Mouse (Mus musculus): ENCODE measurements around the gene Tor3a. TPM values are rescaled to one million over a fixed set of nuclear protein-coding genes. Genes with fewer than 3 reads are reported as not detected.

The Tor3a gene
- 7.2 and 7.5 TPM in 2 replicates for polyA plus RNA-seq (2016; fragmentation: Nextera tagmentation; extraction: Ambion mirVana)

GRCm38 (mm10) chr1:156674195-156675000, at the start of gene Tor3a:
Gene Tor3a, minus strand, starts transcription at chr1:156674356.
- no peaks in the 10 kb centered on the region for H3K9me3 ChIP-seq
- H3K4me3 ChIP-seq = peak within 1 kb of the TSS; percentile 63
- WGBS = 8% methylated on average over 37 of the region's 37 CpGs
- peak within 1 kb of the TSS; percentile 81 for H3K27ac ChIP-seq
- H3K4me1 ChIP-seq (replicated peaks) = peaks cover 27% of the 10 kb centered on the region
- peaks cover under 1% of the 10 kb centered on the region; the same call in 1 of the 2 replicates for H3K36me3 ChIP-seq
- DNase-seq (ENCODE audit: low spot score) = peak; percentile 75
- peaks cover 29% of the 10 kb centered on the region for H3K27me3 ChIP-seq (ENCODE audit: insufficient read depth, poor library complexity, severe bottlenecking)

- Histone ChIP-seq H3K27me3 (ENCODE audit: insufficient read depth, poor library complexity, severe bottlenecking) (peaks cover 27% of the 10 kb centered on the region), H3K4me3 (no peak overlapping the region), H3K9me3 (no peaks in the 10 kb centered on the region), H3K4me1 (replicated peaks) (peaks cover 25% of the 10 kb centered on the region), H3K36me3 (no peaks in the 10 kb centered on the region), H3K27ac (no peak overlapping the region)
- WGBS = 61% methylated on average over 6 of the region's 6 CpGs
- DNase-seq (ENCODE audit: low spot score) = no peak
These were observed 47.9 kb upstream of the Tor3a start for GRCm38 (mm10) chr1:156722089-156722488.

GRCm38 (mm10) chr1:156720046-156720445, 45.9 kb upstream of the Tor3a start:
- no peak for DNase-seq (ENCODE audit: low spot score)
- Histone ChIP-seq H3K36me3 (peaks cover 9% of the 10 kb centered on the region), H3K4me3 (peak overlapping the region; percentile 94; the same call in 1 of the 2 replicates), H3K27me3 (ENCODE audit: insufficient read depth, poor library complexity, severe bottlenecking) (peaks cover 27% of the 10 kb centered on the region), H3K4me1 (replicated peaks) (peaks cover 25% of the 10 kb centered on the region), H3K9me3 (no peaks in the 10 kb centered on the region), H3K27ac (no peak overlapping the region)
- 51% methylated on average over 4 of the region's 4 CpGs for WGBS

- H3K4me3 ChIP-seq = peak within 1 kb of the TSS; percentile 94
- H3K36me3 ChIP-seq = peaks cover 14% of the 10 kb centered on the region
- 2% methylated on average over 46 of the region's 47 CpGs for WGBS
- DNase-seq (ENCODE audit: low spot score) = peak; percentile 96
- H3K27ac ChIP-seq = peak within 1 kb of the TSS; percentile 96
- no peaks in the 10 kb centered on the region for H3K9me3 ChIP-seq
- H3K4me1 ChIP-seq (replicated peaks) = peaks cover 25% of the 10 kb centered on the region
- peaks cover 27% of the 10 kb centered on the region for H3K27me3 ChIP-seq (ENCODE audit: insufficient read depth, poor library complexity, severe bottlenecking)
These were observed 45.0 kb upstream of the Tor3a start, which contains the start of gene Fam20b for GRCm38 (mm10) chr1:156718950-156719805. Gene Fam20b, minus strand, starts transcription at chr1:156719086.

GRCm38 (mm10) chr1:156718286-156718949, 44.3 kb upstream of the Tor3a start:
- peaks cover 25% of the 10 kb centered on the region for H3K4me1 ChIP-seq (replicated peaks)
- WGBS = under 1% methylated on average over 62 of the region's 73 CpGs
- H3K27me3 ChIP-seq (ENCODE audit: insufficient read depth, poor library complexity, severe bottlenecking) = peaks cover 27% of the 10 kb centered on the region
- H3K4me3 ChIP-seq = peak overlapping the region; percentile 94
- H3K9me3 ChIP-seq = no peaks in the 10 kb centered on the region
- H3K27ac ChIP-seq = peak overlapping the region; percentile 96
- peak; percentile 85 for DNase-seq (ENCODE audit: low spot score)
- peaks cover 14% of the 10 kb centered on the region for H3K36me3 ChIP-seq

- WGBS = 18% methylated on average over 13 of the region's 13 CpGs
These were observed 43.7 kb upstream of the Tor3a start for GRCm38 (mm10) chr1:156717751-156718285.

GRCm38 (mm10) chr1:156716681-156717080, 42.5 kb upstream of the Tor3a start:
- Histone ChIP-seq H3K9me3 (no peaks in the 10 kb centered on the region), H3K27ac (no peak overlapping the region), H3K36me3 (peaks cover 14% of the 10 kb centered on the region), H3K27me3 (ENCODE audit: insufficient read depth, poor library complexity, severe bottlenecking) (peaks cover 22% of the 10 kb centered on the region), H3K4me1 (replicated peaks) (peaks cover 25% of the 10 kb centered on the region), H3K4me3 (no peak overlapping the region)
- 91% methylated on average over 6 of the region's 6 CpGs for WGBS
- DNase-seq (ENCODE audit: low spot score) = no peak

More at GRCm38 (mm10) chr1:156717751-156718285, 43.7 kb upstream of the Tor3a start:
- Histone ChIP-seq H3K27me3 (ENCODE audit: insufficient read depth, poor library complexity, severe bottlenecking) (peaks cover 27% of the 10 kb centered on the region), H3K4me3 (peak overlapping the region; percentile 94), H3K27ac (peak overlapping the region; percentile 96), H3K4me1 (replicated peaks) (peaks cover 25% of the 10 kb centered on the region), H3K36me3 (peaks cover 14% of the 10 kb centered on the region), H3K9me3 (no peaks in the 10 kb centered on the region)
- no peak for DNase-seq (ENCODE audit: low spot score)

- no peaks in the 10 kb centered on the region for H3K27me3 ChIP-seq (ENCODE audit: insufficient read depth, poor library complexity, severe bottlenecking)
- peaks cover 11% of the 10 kb centered on the region for H3K36me3 ChIP-seq
- 0 out of 2 replicates have a peak, but pooled peaks cover 13% of the 10 kb centered on the region for H3K4me1 ChIP-seq (replicated peaks)
- H3K4me3 ChIP-seq = no peak overlapping the region
- no peaks in the 10 kb centered on the region for H3K9me3 ChIP-seq
- no peak for DNase-seq (ENCODE audit: low spot score)
- no peak overlapping the region for H3K27ac ChIP-seq
- WGBS = 78% methylated on average over 10 of the region's 10 CpGs
These were observed 36.4 kb upstream of the Tor3a start for GRCm38 (mm10) chr1:156710472-156711098.

GRCm38 (mm10) chr1:156708672-156709071, 34.5 kb upstream of the Tor3a start:
- Histone ChIP-seq H3K4me1 (replicated peaks) (0 out of 2 replicates have a peak, but pooled peaks cover 13% of the 10 kb centered on the region), H3K27me3 (ENCODE audit: insufficient read depth, poor library complexity, severe bottlenecking) (no peaks in the 10 kb centered on the region), H3K9me3 (no peaks in the 10 kb centered on the region), H3K4me3 (no peak overlapping the region), H3K36me3 (peaks cover 24% of the 10 kb centered on the region), H3K27ac (no peak overlapping the region)
- no peak for DNase-seq (ENCODE audit: low spot score)
- WGBS = 94% methylated on average over 3 of the region's 3 CpGs

GRCm38 (mm10) chr1:156705696-156706285, 31.6 kb upstream of the Tor3a start:
- peaks cover 49% of the 10 kb centered on the region for H3K36me3 ChIP-seq
- WGBS = 84% methylated on average over 10 of the region's 10 CpGs
- no peak overlapping the region for H3K27ac ChIP-seq
- H3K9me3 ChIP-seq = no peaks in the 10 kb centered on the region
- H3K4me3 ChIP-seq = no peak overlapping the region
- H3K27me3 ChIP-seq (ENCODE audit: insufficient read depth, poor library complexity, severe bottlenecking) = no peaks in the 10 kb centered on the region
- no peak for DNase-seq (ENCODE audit: low spot score)
- H3K4me1 ChIP-seq (replicated peaks) = 0 out of 2 replicates have a peak, but pooled peaks cover 13% of the 10 kb centered on the region

- no peak for DNase-seq (ENCODE audit: low spot score)
- H3K36me3 ChIP-seq = peaks cover 69% of the 10 kb centered on the region
- no peaks in the 10 kb centered on the region for H3K4me1 ChIP-seq (replicated peaks)
- H3K4me3 ChIP-seq = no peak overlapping the region
- no peaks in the 10 kb centered on the region for H3K27me3 ChIP-seq (ENCODE audit: insufficient read depth, poor library complexity, severe bottlenecking)
- WGBS = 90% methylated on average over 4 of the region's 4 CpGs
- no peak overlapping the region for H3K27ac ChIP-seq
- H3K9me3 ChIP-seq = no peaks in the 10 kb centered on the region
These were observed 29.3 kb upstream of the Tor3a start for GRCm38 (mm10) chr1:156703444-156703843.
